Mouse (Mus musculus): ENCODE results near the gene Slc35e3. TPM values are rescaled to one million over a fixed set of nuclear protein-coding genes. Genes with fewer than 3 reads are reported as not detected.

The Slc35e3 gene
- polyA plus RNA-seq, 1 experiment from 2014 or later, result 5.3 TPM

DNA sequence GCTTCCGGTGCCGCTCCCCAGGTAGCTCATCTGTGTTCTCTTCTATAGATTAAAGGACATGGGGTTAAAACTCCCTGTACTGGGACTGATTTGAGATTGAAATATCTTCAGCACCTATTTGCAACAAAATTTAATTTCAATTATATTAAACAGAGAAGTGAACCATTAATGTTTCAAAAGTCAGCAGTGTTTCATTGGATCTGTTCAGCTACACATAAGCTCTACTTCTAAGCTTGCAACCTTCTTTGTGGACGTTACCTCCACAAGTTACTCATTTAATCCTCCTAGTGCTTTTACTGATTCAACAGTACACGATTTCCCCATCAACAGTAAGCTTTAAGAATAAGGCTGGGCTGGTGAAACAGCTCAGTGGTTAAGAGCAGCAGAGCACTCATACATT is 51.1 kb downstream of the Slc35e3 start:
- Histone ChIP-seq H3K27ac (no peak overlapping the region), H3K4me1 (no peaks in the 10 kb centered on the region), H3K36me3 (peaks cover 95% of the 10 kb centered on the region), H3K9me3 (replicated peaks) (0 out of 2 replicates have a peak, but pooled peaks cover 6% of the 10 kb centered on the region), H3K4me3 (no peak overlapping the region), H3K27me3 (replicated peaks) (no peaks in the 10 kb centered on the region), H3K4me2 (no peak overlapping the region), H3K9ac (no peak overlapping the region)
- ATAC-seq, result no peak
- 91% methylated on average over 4 of the region's 4 CpGs for WGBS (ENCODE audit: insufficient replicate concordance)

- Histone ChIP-seq H3K9me3 (replicated peaks) (0 out of 2 replicates have a peak, but pooled peaks cover 6% of the 10 kb centered on the region), H3K27ac (no peak overlapping the region), H3K4me3 (no peak overlapping the region), H3K4me2 (no peak overlapping the region), H3K36me3 (peaks cover 94% of the 10 kb centered on the region), H3K27me3 (replicated peaks) (no peaks in the 10 kb centered on the region), H3K4me1 (no peaks in the 10 kb centered on the region), H3K9ac (no peak overlapping the region)
- no peak for ATAC-seq
- 90% methylated on average over 6 of the region's 6 CpGs for WGBS (ENCODE audit: insufficient replicate concordance)
Observed at GRCm38 (mm10) chr10:117694255-117694953, 51.8 kb downstream of the Slc35e3 start.

DNA sequence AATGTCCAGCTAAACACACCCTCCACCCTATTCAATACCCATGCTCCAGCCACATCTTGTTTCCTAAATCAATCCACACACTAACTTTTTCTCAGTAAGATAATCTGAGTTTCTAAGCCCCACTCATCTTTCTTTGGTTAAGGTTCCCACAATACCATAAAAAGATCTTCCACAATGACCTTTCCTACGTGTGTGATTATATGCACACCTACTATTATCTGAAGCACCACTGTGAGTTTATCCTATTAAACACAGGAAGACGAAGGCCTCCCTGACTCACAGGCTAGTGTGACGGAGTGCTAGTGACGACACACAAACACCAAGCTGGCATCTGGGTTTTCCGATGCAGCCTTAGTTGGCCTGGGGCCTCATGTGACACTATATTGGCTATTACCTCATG is 53.2 kb downstream of the Slc35e3 start:
- H3K27ac ChIP-seq, result no peak overlapping the region
- 90% methylated on average over 5 of the region's 5 CpGs for WGBS (ENCODE audit: insufficient replicate concordance)
- peaks cover 93% of the 10 kb centered on the region for H3K36me3 ChIP-seq
- no peak overlapping the region for H3K4me3 ChIP-seq
- H3K9me3 ChIP-seq (replicated peaks), result 0 out of 2 replicates have a peak, but pooled peaks cover 6% of the 10 kb centered on the region
- H3K4me2 ChIP-seq, result no peak overlapping the region
- H3K27me3 ChIP-seq (replicated peaks), result no peaks in the 10 kb centered on the region
- H3K9ac ChIP-seq, result no peak overlapping the region
- no peaks in the 10 kb centered on the region for H3K4me1 ChIP-seq
- no peak for ATAC-seq

DNA sequence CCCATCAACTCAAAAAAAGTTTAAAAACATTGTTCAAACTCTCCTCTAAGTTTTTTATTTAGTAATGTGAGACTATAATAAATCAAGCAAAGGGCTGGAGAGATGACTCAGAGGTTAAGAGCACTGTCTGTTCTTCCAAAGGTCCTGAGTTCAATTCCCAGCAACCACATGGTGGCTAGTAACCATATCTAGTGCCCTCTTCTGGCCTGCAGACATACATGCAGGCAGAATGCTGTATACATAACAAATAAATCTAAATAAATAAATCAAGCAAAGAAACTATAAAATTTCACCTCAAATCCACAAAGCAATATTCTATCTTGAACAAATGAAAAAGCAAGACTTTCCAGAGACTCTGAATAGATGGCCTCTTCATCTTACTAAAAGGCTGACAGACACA is 54.0 kb downstream of the Slc35e3 start:
- Histone ChIP-seq H3K36me3 (peaks cover 85% of the 10 kb centered on the region), H3K4me2 (no peak overlapping the region), H3K27me3 (replicated peaks) (no peaks in the 10 kb centered on the region), H3K4me3 (no peak overlapping the region), H3K4me1 (no peaks in the 10 kb centered on the region), H3K9ac (no peak overlapping the region), H3K9me3 (replicated peaks) (0 out of 2 replicates have a peak, but pooled peaks cover 1% of the 10 kb centered on the region), H3K27ac (no peak overlapping the region)
- no peak for ATAC-seq

GRCm38 (mm10) chr10:117691389-117691968 is 54.7 kb downstream of the Slc35e3 start:
- whole genome bisulfite sequencing (ENCODE audit: insufficient replicate concordance), result 88% methylated on average over 10 of the region's 10 CpGs
- peaks cover 78% of the 10 kb centered on the region for H3K36me3 ChIP-seq

DNA sequence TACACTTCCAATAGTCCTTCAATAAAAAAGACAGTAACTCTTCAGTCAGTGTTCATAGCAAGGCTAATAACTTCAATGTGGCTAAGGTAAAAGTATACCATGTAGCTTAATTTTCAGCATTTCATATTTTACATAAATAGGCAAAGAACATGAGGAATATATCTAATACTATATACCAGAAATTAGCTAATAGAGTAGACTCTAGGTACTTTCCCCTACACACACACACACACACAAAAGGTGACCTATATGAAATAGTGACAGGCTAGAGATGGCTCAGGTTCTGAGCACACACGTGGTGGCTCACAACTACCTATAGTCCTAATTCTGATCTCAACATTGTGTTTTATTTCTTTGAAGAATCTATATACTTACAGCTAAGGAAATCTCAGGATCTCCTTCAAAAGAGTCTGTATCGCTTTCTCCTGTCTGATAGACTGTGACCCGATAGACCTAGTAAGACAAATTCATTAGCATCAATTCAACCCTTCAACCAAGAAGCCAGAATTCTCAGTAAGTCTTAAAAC is 55.3 kb downstream of the Slc35e3 start:
- Histone ChIP-seq H3K36me3 (peaks cover 71% of the 10 kb centered on the region), H3K9me3 (replicated peaks) (no peaks in the 10 kb centered on the region), H3K27ac (no peak overlapping the region), H3K27me3 (replicated peaks) (no peaks in the 10 kb centered on the region), H3K4me3 (no peak overlapping the region), H3K4me2 (no peak overlapping the region), H3K9ac (no peak overlapping the region), H3K4me1 (no peaks in the 10 kb centered on the region)
- WGBS (ENCODE audit: insufficient replicate concordance), result 92% methylated on average over 3 of the region's 3 CpGs
- ATAC-seq, result no peak

More at GRCm38 (mm10) chr10:117691389-117691968, 54.7 kb downstream of the Slc35e3 start:
- H3K9ac ChIP-seq, result no peak overlapping the region
- H3K27me3 ChIP-seq (replicated peaks), result no peaks in the 10 kb centered on the region
- ATAC-seq, result no peak
- no peak overlapping the region for H3K4me3 ChIP-seq
- H3K9me3 ChIP-seq (replicated peaks), result no peaks in the 10 kb centered on the region
- H3K4me2 ChIP-seq, result no peak overlapping the region
- H3K27ac ChIP-seq, result no peak overlapping the region
- no peaks in the 10 kb centered on the region for H3K4me1 ChIP-seq

GRCm38 (mm10) chr10:117690101-117690352 is 56.1 kb downstream of the Slc35e3 start:
- Histone ChIP-seq H3K9me3 (replicated peaks) (no peaks in the 10 kb centered on the region), H3K9ac (no peak overlapping the region), H3K4me3 (no peak overlapping the region), H3K4me2 (no peak overlapping the region), H3K27me3 (replicated peaks) (no peaks in the 10 kb centered on the region), H3K36me3 (peaks cover 63% of the 10 kb centered on the region), H3K4me1 (no peaks in the 10 kb centered on the region), H3K27ac (no peak overlapping the region)
- WGBS (ENCODE audit: insufficient replicate concordance), result 89% methylated on average over 2 of the region's 2 CpGs
- ATAC-seq, result no peak

- Histone ChIP-seq H3K27ac (no peak overlapping the region), H3K4me1 (no peaks in the 10 kb centered on the region), H3K4me2 (no peak overlapping the region), H3K9me3 (replicated peaks) (no peaks in the 10 kb centered on the region), H3K27me3 (replicated peaks) (no peaks in the 10 kb centered on the region), H3K9ac (no peak overlapping the region), H3K36me3 (peaks cover 58% of the 10 kb centered on the region), H3K4me3 (no peak overlapping the region)
- ATAC-seq, result no peak
- WGBS (ENCODE audit: insufficient replicate concordance), result 95% methylated on average over 11 of the region's 11 CpGs
Observed at GRCm38 (mm10) chr10:117689297-117690100, 56.7 kb downstream of the Slc35e3 start.

DNA sequence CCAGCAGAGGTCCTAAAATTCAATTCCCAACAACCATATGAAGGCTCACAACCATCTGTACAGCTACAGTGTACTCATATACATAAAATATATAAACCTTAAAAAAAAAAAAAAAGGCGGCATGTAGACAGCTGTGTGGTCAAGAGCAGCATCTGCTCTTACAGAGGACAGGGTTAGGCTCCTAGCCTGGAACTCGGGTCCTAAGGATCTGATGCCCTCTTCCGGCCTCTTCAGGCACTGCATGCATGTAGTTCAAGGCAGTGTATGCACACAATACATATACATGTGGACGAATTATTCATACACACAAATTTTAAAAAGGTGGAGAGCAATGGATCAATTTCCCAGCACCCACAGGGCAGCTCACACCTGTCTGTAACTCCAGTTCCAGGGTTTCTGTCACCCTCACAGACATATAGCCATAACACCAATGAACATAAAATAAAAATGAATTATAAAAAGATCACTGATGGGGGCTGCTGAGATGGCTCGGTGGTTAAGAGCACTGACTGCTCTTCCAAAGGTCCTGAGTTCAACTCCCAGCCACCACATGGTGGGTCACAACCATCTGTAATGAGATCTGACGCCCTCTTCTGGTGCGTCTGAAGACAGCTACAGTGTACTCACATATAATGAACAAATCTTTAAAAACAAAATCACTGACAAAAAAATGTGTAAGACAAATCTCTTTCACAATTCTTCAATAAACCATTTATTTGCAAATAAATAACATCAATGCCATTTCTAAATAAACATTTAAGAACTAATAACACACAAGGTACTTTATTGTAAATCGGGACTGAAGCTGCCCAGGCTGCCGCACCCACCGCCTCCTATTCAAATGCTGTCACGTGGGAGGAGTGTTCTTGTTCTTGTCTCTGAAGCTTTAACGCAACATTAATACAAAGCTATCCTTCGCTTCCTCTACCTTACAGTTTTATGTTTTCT is 57.7 kb downstream of the Slc35e3 start:
- Histone ChIP-seq H3K4me3 (no peak overlapping the region), H3K36me3 (peaks cover 50% of the 10 kb centered on the region), H3K4me2 (no peak overlapping the region), H3K4me1 (no peaks in the 10 kb centered on the region), H3K27me3 (replicated peaks) (no peaks in the 10 kb centered on the region), H3K9me3 (replicated peaks) (no peaks in the 10 kb centered on the region), H3K27ac (no peak overlapping the region), H3K9ac (no peak overlapping the region)
- ATAC-seq, result peak; percentile 70
- 77% methylated on average over 13 of the region's 13 CpGs for WGBS (ENCODE audit: insufficient replicate concordance)

GRCm38 (mm10) chr10:117687577-117687976 is 58.6 kb downstream of the Slc35e3 start:
- no peak overlapping the region for H3K27ac ChIP-seq
- H3K9me3 ChIP-seq (replicated peaks), result no peaks in the 10 kb centered on the region
- H3K4me1 ChIP-seq, result no peaks in the 10 kb centered on the region
- ATAC-seq, result no peak
- peaks cover 43% of the 10 kb centered on the region for H3K36me3 ChIP-seq
- no peaks in the 10 kb centered on the region for H3K27me3 ChIP-seq (replicated peaks)
- WGBS (ENCODE audit: insufficient replicate concordance), result 80% methylated on average over 7 of the region's 7 CpGs
- no peak overlapping the region for H3K4me3 ChIP-seq
- H3K9ac ChIP-seq, result no peak overlapping the region
- no peak overlapping the region for H3K4me2 ChIP-seq

DNA sequence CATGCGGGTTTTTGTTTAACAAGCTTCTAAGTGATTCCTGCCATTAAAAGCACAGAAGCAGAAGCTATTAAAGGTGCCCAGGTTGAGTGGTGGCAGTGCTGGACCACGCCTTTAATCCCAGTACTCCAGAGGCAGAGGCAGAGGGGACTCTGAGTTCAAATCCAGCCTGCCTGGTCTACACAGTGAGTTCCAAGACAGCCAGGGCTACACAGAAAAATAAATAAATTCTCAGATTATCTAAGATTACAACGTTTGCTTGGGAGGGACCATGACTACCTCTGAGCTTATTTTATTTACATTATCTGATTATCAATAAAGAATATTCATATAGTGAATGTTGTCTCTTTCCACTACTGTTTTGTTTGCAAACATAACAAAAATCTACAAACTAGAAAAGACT is 59.1 kb downstream of the Slc35e3 start:
- H3K4me1 ChIP-seq, result no peaks in the 10 kb centered on the region
- no peak overlapping the region for H3K4me2 ChIP-seq
- WGBS (ENCODE audit: insufficient replicate concordance), result 72% methylated on average over 3 of the region's 3 CpGs
- peaks cover 37% of the 10 kb centered on the region for H3K36me3 ChIP-seq
- no peak overlapping the region for H3K27ac ChIP-seq
- no peaks in the 10 kb centered on the region for H3K27me3 ChIP-seq (replicated peaks)
- no peak overlapping the region for H3K9ac ChIP-seq
- no peak for ATAC-seq
- no peak overlapping the region for H3K4me3 ChIP-seq
- H3K9me3 ChIP-seq (replicated peaks), result no peaks in the 10 kb centered on the region
